Mouse (Mus musculus) forebrain, embryonic 13.5 days (tissue): ENCODE results near the gene Ovol3. TPM values are rescaled to one million over a fixed set of nuclear protein-coding genes. Genes with fewer than 3 reads are reported as not detected.
"Not testable (repeated sequence)": the region's sequence is repeated elsewhere in the genome, so short reads cannot be mapped to it uniquely, and the experiment has no call there.

Experiments
- ATAC-seq: fragments of 200-750 bp; cut with Nextera tagmentation; 2 replicates; pipeline ENCODE4 v1.8.0; 2017
- H3K27ac ChIP-seq: fragments of 300-500 bp; sonication (generic); 2 replicates; pipeline ENCODE4 v1.5.1; 2015; ENCODE audit warnings: inconsistent platforms, mild to moderate bottlenecking, moderate library complexity
- H3K27me3 ChIP-seq: fragments of 300-500 bp; sonication (generic); 2 replicates; pipeline ENCODE4 v1.6.1; 2015; ENCODE audit warnings: mild to moderate bottlenecking, inconsistent platforms
- H3K36me3 ChIP-seq: fragments of 300-500 bp; sonication (generic); 2 replicates; pipeline ENCODE4 v1.6.1; 2015; ENCODE audit warnings: mild to moderate bottlenecking, inconsistent platforms; ENCODE audit not compliant: poor library complexity, severe bottlenecking
- H3K4me1 ChIP-seq: fragments of 300-500 bp; sonication (generic); 2 replicates; pipeline ENCODE4 v1.6.1; 2015; ENCODE audit warnings: inconsistent platforms
- H3K4me2 ChIP-seq: fragments of 300-500 bp; sonication (generic); 2 replicates; pipeline ENCODE4 v1.6.1; 2015; ENCODE audit warnings: inconsistent platforms, mild to moderate bottlenecking, moderate library complexity
- H3K4me3 ChIP-seq: fragments of 300-500 bp; sonication (generic); 2 replicates; pipeline ENCODE4 v1.5.1; 2015; ENCODE audit warnings: mild to moderate bottlenecking, inconsistent platforms
- H3K9ac ChIP-seq: fragments of 300-500 bp; sonication (generic); 2 replicates; pipeline ENCODE4 v1.6.1; 2015; ENCODE audit warnings: mild to moderate bottlenecking, inconsistent platforms
- H3K9me3 ChIP-seq: fragments of 300-500 bp; sonication (generic); replicated peaks from 2 replicates; pipeline ENCODE4 v1.6.1; 2016; ENCODE audit warnings: inconsistent platforms
- WGBS: fragments of 180-500 bp; shearing (Covaris S2); methylation state at CpG from one replicate; pipeline ENCODE4 v1.1.7; 2015; 5-methylcytosine and 5-hydroxymethylcytosine counted together
- polyA plus RNA-seq: library from polyadenylated mRNA; unstranded; fragments of >200 nt; fragmentation: Nextera tagmentation; extraction: Ambion mirVana; gene quantifications from 2 replicates; pipeline ENCODE4 v1.2.1, GENCODE M21; 2015

Gene Ovol3
- polyA plus RNA-seq, 1 experiment from 2014 or later = not detected

DNA sequence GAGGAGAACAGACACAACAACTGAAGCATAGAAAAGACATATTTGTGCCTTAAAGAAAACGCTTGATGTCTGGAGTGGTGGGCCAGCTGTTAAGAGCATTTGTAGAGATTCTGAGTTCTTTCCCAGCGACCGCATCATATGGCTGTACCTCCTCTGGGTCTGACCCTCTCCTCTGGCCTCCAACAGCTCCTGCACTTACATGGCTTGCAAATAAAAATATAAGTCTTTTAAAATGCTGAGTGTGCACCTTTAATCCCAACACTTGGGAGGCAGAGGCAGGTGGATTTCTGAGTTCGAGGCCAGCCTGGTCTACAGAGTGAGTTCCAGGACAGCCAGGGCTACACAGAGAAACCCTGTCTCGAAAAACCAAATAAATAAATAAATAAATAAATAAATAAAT, 34.9 kb downstream of the Ovol3 start:
- not testable (repeated sequence) for H3K36me3 ChIP-seq, H3K4me3 ChIP-seq, H3K9me3 ChIP-seq, H3K4me1 ChIP-seq, H3K4me2 ChIP-seq, H3K9ac ChIP-seq, H3K27me3 ChIP-seq, ATAC-seq, H3K27ac ChIP-seq
- 91% methylated on average over 5 of the region's 5 CpGs for WGBS

DNA sequence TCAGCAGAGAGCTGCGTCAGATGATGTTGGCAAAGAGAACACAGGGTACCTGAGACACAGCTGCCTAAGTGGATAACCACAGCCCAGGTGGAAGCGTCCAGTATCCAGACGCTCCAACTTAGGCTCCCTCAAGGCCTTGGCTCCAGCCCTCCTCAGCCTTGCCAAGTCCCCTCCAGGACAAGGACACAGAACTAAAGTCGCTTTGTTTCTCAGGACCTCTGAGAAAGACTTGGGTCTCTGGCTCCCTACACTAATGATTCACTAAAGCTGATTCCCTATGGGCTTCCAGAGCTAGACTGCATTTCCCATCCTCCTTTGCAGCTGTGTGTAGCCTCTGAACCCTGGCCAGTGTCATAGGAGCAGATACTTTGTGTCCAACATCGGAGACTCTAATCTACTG, 35.3 kb downstream of the Ovol3 start:
- no peaks in the 10 kb centered on the region for H3K36me3 ChIP-seq
- no peak overlapping the region for H3K9ac ChIP-seq
- 76% methylated on average over 5 of the region's 5 CpGs for WGBS
- no peaks in the 10 kb centered on the region for H3K9me3 ChIP-seq
- no peaks in the 10 kb centered on the region for H3K27me3 ChIP-seq
- no peak for ATAC-seq
- H3K4me2 ChIP-seq = no peak overlapping the region
- H3K4me1 ChIP-seq = peaks cover 8% of the 10 kb centered on the region
- no peak overlapping the region for H3K27ac ChIP-seq
- H3K4me3 ChIP-seq = no peak overlapping the region

DNA sequence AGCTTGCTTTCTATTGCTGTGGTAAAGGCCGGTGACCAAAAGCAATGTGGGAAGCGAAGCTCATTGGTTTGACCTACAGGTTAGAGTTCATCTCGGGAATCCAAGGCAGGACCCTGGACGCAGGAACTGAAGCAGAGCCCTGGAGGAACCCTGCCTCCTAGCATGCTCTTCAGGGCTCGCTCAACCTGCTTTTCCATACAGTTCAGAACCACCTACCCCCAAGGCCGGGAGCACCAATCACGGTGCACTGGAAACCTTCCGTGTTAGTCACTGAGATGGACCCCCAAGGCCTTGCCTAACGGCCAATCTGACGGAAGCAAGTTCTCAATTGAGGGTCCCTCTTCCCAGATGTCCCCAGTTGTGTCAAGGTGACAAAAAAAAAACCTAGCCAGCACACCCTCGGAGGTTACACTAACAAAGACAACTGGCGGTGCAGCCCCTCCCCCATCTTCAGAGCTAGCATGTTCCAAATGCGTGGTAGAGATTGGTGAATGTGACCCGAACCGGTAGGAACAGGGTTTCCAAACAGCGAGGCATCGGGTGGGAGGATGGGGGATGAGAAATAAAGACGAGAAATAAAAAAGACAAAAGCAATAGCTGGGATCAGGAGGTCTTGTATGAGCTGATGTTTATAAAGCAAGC, 35.9 kb downstream of the Ovol3 start:
- no peaks in the 10 kb centered on the region for H3K9me3 ChIP-seq
- 78% methylated on average over 18 of the region's 18 CpGs for WGBS

DNA sequence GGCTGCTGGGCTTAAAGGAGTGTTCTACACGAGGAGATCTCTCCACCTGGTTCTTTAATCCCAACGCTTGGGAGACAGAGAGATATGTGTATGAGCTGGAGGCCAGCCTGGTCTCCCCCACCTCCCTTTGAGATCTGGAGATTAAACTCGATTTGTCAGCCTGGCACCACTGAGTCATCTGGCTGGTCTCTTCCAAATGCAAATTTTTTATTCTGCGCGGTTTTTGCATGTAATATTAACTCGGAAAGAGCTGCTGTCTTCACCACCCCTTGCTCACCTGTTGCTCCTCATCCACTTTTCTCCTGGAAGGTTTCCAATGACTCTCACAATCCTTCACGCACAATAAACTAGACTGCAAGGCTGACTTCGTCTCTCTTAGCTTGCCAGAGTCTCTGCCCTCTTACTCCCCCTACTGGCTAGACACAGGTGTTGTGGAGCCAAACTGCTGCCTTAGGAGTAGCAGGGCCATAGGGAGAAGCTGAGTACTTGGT, 37.0 kb downstream of the Ovol3 start, which contains the start of gene Capns1:
Capns1 (minus strand) TSS at position 331 of the 491 bp plus-strand sequence.
- H3K9ac ChIP-seq = no peak within 1 kb of the TSS
- H3K27me3 ChIP-seq = no peaks in the 10 kb centered on the region
- no peaks in the 10 kb centered on the region for H3K36me3 ChIP-seq
- H3K27ac ChIP-seq = no peak within 1 kb of the TSS
- peak within 1 kb of the TSS; percentile 15; the same call in 1 of the 2 replicates for H3K4me3 ChIP-seq
- H3K4me2 ChIP-seq = peak within 1 kb of the TSS; percentile 45
- H3K4me1 ChIP-seq = peaks cover 14% of the 10 kb centered on the region
- no peak; the same call in 1 of the 2 replicates for ATAC-seq
- no peaks in the 10 kb centered on the region for H3K9me3 ChIP-seq
- WGBS = 4% methylated on average over 8 of the region's 8 CpGs

More for the DNA sequence above, 35.9 kb downstream of the Ovol3 start:
- Histone ChIP-seq H3K4me1 (peaks cover 10% of the 10 kb centered on the region), H3K4me3 (no peak overlapping the region), H3K36me3 (no peaks in the 10 kb centered on the region), H3K27me3 (no peaks in the 10 kb centered on the region), H3K4me2 (no peak overlapping the region), H3K9ac (no peak overlapping the region), H3K27ac (no peak overlapping the region)
- no peak for ATAC-seq

DNA sequence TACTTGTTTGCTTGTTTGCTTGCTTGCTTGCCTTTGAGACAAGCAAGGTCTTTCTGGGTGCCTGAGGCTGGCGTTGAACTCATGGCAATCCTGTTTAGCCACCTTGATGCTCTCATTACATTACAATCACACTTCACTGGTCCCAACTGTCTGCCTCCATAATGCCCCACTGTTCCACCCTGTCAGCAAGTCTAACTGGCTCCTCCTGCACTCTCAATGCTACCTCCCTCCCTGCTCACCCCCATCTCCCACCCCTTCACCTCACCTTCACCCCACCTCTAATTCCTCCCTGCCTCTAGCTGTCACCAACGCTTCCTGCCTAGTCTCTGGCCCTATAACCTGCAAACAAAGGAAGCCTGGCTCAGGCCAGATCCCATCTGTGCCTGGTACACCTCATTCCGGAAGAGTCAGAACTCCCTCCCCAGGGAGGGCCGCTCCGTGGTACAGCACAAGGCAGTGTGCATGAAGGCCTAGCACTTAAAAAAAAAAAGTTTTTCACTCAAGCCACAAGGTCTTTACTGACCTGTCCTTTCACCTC, 37.9 kb downstream of the Ovol3 start:
- Histone ChIP-seq H3K4me1 (peaks cover 23% of the 10 kb centered on the region), H3K36me3 (peaks cover 1% of the 10 kb centered on the region; the same call in 1 of the 2 replicates), H3K9ac (no peak overlapping the region), H3K27ac (no peak overlapping the region), H3K4me3 (no peak overlapping the region), H3K9me3 (no peaks in the 10 kb centered on the region), H3K27me3 (no peaks in the 10 kb centered on the region), H3K4me2 (no peak overlapping the region)
- ATAC-seq = no peak
- WGBS = 81% methylated on average over 5 of the region's 5 CpGs

DNA sequence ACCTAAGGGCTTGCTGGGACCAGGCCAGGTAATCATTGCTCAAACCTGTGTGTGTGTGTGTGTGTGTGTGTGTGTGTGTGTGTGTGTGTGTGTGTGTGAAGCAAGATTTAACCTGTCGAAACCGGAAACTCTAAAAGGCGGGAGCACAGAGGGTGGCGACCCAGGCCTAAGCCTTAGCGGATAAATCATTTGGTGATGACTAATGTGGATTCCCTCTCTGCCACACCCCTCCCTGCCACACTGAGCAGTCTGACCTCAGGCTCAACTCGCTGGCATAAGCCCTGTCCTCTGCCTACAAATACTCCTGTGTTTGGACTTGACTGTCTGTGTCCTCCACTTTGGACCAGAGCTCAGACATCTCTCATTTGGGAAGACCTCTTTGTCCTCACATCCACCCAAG, 39.4 kb downstream of the Ovol3 start:
- WGBS = 75% methylated on average over 6 of the region's 6 CpGs

DNA sequence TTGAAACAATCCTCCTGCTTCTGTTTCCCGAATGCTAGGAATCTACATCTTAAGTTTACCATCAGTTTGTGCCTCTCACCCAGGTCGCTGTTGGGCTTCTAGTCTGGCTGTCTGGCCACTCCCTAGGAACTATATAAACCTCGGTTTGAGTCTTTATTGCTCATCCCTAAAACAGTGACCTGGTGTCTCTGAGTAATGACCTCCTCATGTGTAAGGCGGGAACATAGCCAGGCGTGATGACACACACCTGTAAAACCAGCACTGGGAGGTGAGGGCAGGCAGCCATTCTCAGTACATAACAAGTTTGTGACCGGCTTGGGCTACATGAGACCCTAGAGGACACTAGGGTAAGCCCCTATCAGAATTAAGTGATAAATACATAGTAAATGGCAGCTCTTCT, 40.1 kb downstream of the Ovol3 start:
- peak overlapping the region; percentile 75 for H3K9ac ChIP-seq

More for the DNA sequence above, 39.4 kb downstream of the Ovol3 start:
- Histone ChIP-seq H3K36me3 (peaks cover 16% of the 10 kb centered on the region), H3K27ac (no peak overlapping the region), H3K4me1 (peaks cover 26% of the 10 kb centered on the region), H3K27me3 (no peaks in the 10 kb centered on the region), H3K4me2 (no peak overlapping the region), H3K4me3 (no peak overlapping the region), H3K9ac (no peak overlapping the region), H3K9me3 (no peaks in the 10 kb centered on the region)
- ATAC-seq = no peak

DNA sequence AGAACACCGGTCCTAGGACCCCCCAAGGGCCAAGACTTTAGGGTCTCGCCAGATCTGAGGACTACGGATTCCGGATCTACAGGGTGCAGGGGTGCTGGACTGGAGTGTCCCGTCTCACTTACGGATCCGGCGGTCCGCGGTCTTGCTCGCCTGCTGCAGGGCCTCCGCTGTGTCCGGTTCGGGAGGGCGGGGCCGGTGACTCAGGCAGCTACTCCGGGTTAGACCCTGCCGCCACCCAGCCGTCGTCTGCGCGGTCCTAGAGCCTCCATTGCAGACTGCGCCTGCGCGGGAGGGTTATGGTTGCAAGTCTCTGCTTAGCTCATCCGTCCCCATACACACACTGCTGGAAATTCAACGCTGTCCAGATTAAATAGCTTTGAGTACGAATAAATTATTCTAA, 40.6 kb downstream of the Ovol3 start:
- Histone ChIP-seq H3K27me3 (no peaks in the 10 kb centered on the region), H3K9ac (peak overlapping the region; percentile 75), H3K4me1 (peaks cover 26% of the 10 kb centered on the region), H3K4me2 (peak overlapping the region; percentile 84), H3K27ac (peak overlapping the region; percentile 78), H3K36me3 (peaks cover 29% of the 10 kb centered on the region), H3K9me3 (no peaks in the 10 kb centered on the region), H3K4me3 (peak overlapping the region; percentile 71)
- WGBS = 0% methylated on average over 28 of the region's 28 CpGs
- ATAC-seq = peak; percentile 91

More for the DNA sequence above, 40.1 kb downstream of the Ovol3 start:
- no peak for ATAC-seq
- Histone ChIP-seq H3K4me3 (peak overlapping the region; percentile 71), H3K4me2 (peak overlapping the region; percentile 84), H3K27me3 (no peaks in the 10 kb centered on the region), H3K36me3 (peaks cover 23% of the 10 kb centered on the region), H3K27ac (no peak overlapping the region), H3K9me3 (no peaks in the 10 kb centered on the region), H3K4me1 (peaks cover 26% of the 10 kb centered on the region)
- WGBS = 70% methylated on average over 6 of the region's 6 CpGs

DNA sequence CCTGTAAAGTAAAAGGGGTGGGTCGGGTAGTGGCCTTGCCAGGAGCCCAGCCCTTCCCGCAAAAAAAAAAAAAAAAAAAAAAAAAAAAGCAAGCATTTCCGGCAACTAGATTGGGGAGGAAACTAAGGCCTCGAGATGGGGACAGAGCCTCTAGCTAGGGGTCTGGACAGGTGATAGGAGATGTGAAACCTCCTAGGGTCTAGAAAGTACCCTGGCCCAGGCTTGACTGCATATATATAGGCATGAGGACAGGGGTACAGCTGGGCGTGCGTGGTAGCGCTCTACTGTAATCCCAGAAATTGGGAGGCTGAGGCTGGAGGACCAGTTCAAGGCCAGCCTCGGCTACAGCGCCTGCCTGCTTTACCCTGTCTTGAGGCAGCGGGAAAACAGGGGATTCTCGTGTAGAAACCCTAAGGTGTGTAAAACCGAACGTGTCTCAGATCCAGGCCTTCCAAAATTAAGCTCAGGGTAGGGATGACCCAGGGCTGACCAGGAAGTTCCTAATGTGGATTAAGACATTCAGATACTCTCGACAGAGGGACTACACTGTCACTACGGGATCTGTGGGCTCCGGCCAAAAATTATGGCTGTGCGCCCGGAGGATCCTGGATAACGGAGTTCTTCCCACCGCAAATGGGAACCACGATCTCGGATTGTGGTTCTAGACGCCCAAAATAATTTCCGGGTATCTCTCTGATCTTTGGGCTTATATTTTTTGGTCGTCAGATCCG, 41.3 kb downstream of the Ovol3 start:
- Histone ChIP-seq H3K9ac (peak overlapping the region; percentile 75), H3K9me3 (no peaks in the 10 kb centered on the region), H3K4me1 (peaks cover 26% of the 10 kb centered on the region), H3K4me2 (peak overlapping the region; percentile 84), H3K4me3 (peak overlapping the region; percentile 71), H3K36me3 (peaks cover 33% of the 10 kb centered on the region), H3K27ac (peak overlapping the region; percentile 78), H3K27me3 (no peaks in the 10 kb centered on the region)
- under 1% methylated on average over 26 of the region's 26 CpGs for WGBS
- ATAC-seq = peak; percentile 39

DNA sequence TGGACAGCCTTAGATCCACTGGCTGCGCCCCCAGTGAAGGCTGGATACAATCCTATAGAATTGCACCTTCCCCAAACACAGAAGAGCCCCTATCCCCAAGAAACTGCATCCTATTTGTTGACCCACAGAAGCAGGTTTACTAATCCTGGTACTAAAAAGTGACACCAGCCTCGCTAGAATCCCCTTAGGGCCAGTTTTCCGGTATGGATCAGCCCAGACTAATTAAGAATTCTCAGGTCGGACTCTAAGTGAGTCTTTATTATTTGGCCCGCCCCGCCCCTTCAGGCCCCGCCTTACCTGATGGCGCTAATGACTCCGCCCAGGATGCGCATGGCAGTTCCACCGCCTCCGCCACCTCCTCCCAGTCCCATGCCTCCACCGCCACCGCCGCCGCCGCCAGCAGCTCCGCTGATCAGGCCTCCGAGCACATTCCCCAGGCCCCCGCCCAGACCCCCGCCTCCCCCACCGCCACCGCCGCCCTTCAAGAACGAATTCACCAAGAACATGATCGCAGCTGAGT, 41.9 kb downstream of the Ovol3 start:
- H3K27ac ChIP-seq = peak overlapping the region; percentile 78
- under 1% methylated on average over 26 of the region's 26 CpGs for WGBS

DNA sequence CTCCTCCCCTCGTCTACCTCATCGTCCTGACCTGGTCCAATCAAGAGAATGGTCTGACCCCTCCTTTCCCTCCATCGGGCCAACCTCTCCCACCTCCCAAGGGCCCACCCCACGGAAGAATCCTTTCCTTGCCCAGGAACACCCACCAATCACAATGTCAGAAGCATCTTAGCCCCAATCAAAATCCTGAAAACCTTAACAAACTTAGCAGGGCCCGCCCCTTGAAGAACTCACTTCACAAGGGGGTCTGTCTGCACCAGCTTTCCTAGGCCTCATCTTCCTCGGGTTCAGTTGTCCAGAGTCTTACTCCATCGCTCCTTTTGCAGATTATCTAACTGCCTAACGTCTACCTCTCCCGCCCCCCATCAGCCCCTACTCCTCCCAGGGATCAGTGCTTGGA, 42.5 kb downstream of the Ovol3 start:
- Histone ChIP-seq H3K4me2 (peak overlapping the region; percentile 84), H3K4me1 (peaks cover 22% of the 10 kb centered on the region), H3K9ac (peak overlapping the region; percentile 75), H3K36me3 (peaks cover 46% of the 10 kb centered on the region), H3K27ac (no peak overlapping the region), H3K27me3 (no peaks in the 10 kb centered on the region), H3K4me3 (peak overlapping the region; percentile 71), H3K9me3 (no peaks in the 10 kb centered on the region)
- no peak for ATAC-seq
- WGBS = 14% methylated on average over 9 of the region's 9 CpGs

More for the DNA sequence above, 41.9 kb downstream of the Ovol3 start:
- Histone ChIP-seq H3K4me2 (peak overlapping the region; percentile 84), H3K4me3 (peak overlapping the region; percentile 71), H3K27me3 (no peaks in the 10 kb centered on the region), H3K9ac (peak overlapping the region; percentile 75), H3K36me3 (peaks cover 39% of the 10 kb centered on the region), H3K9me3 (no peaks in the 10 kb centered on the region), H3K4me1 (peaks cover 26% of the 10 kb centered on the region)
- ATAC-seq = peak; percentile 74

DNA sequence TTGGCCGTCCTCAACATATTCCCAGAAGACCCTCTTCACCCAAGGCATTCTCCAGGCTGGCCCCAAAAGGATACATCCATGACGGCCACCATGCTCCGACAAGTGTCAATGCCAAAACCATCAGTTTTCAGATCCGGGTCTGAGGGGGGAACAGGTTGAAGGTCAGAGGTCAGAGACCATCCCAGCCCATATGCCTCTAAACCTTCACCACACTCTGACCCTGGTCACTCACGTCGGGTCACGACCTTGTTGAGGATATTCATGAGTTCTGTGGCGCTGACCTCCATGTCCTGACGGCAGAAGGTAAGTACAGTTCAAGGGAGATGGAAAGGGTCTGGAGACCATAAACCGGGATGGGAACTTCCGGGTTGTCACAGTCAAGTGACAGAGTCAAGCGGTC, 43.4 kb downstream of the Ovol3 start:
- Histone ChIP-seq H3K36me3 (peaks cover 55% of the 10 kb centered on the region), H3K4me1 (peaks cover 22% of the 10 kb centered on the region), H3K9me3 (no peaks in the 10 kb centered on the region), H3K27ac (no peak overlapping the region), H3K4me3 (no peak overlapping the region), H3K9ac (no peak overlapping the region), H3K4me2 (no peak overlapping the region), H3K27me3 (no peaks in the 10 kb centered on the region)
- no peak for ATAC-seq
- WGBS = 91% methylated on average over 12 of the region's 12 CpGs
